Mouse (Mus musculus) thymus, postnatal 14 days (tissue): ENCODE results near the gene Hamp.
"Not testable (repeated sequence)": the region's sequence is repeated elsewhere in the genome, so short reads cannot be mapped to it uniquely, and the experiment has no call there.

Experiments
- DNase-seq: peaks from one replicate; pipeline ENCODE4 v3.0.0; 2021

Gene Hamp

DNA sequence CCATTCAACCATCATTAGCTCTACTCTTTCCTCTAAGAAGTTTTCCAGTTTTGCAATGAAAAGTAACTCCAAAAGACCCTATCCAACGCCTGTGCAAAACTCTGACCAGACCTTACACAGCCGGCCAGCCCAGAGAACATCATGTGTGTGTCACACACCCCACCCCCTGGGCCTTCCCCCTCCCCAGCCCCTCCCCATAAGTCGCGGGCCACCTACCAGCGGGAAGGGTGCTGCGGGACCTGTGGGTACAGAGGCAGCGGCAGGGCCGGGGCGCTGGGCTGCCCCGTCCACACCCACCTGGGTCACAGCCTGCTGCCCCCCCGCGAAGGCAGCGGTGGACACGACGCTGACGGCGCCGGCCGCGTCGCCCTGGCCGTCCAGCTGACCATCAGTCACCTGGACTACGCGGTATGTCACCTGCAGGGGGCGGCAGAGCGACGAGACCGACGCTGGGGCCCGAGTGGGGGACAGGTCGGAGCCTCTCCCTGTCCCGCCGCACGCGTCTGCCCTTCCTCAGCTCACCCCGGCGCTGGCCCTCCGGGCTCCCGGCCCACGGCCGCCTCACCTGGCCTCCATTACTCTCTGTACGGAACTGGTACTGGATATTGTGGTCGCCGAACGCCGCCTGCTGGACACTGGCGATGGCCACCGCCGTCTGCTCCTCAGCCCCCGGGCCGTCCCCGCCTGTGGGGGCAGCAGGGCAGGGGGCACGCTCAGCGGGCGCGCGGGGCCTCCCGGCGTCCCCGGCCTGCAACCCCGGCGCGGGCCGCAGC, 11.9 kb upstream of the Hamp start:
- DNase-seq = peak; percentile 85

DNA sequence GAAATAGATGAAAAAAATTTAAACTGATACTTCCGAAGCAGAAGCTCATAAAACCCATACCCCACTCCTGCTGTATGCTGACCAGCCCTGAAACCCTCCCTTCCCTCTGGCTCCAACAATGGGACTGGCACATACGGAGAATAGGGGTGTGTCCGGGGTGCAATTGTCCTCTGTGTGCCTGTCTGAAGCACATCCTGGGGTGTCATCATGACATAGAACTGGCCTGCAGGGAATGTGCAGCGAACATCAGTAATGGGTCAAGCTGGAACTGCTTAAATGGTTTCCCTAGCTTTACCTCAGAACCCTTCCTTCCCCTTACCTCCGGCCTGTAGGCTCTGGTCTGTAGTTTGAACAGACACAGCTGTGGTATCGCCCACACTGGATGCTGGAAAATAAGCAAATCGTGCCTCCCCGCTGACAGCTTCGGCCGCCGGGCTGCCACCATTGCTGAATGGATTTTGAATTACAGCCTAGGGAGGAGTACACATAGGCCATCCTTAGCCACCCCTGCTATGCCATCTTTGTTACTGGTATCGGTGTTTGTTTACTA, 11.2 kb upstream of the Hamp start:
- no peak for DNase-seq

- DNase-seq = no peak
Measured at GRCm38 (mm10) chr7:30954036-30954435, 10.2 kb upstream of the Hamp start.

GRCm38 (mm10) chr7:30953459-30953858, 9.6 kb upstream of the Hamp start:
- no peak for DNase-seq

GRCm38 (mm10) chr7:30952441-30953265, 8.8 kb upstream of the Hamp start:
- DNase-seq = no peak

GRCm38 (mm10) chr7:30949902-30950301, 6.1 kb upstream of the Hamp start:
- DNase-seq = not testable (repeated sequence)

DNA sequence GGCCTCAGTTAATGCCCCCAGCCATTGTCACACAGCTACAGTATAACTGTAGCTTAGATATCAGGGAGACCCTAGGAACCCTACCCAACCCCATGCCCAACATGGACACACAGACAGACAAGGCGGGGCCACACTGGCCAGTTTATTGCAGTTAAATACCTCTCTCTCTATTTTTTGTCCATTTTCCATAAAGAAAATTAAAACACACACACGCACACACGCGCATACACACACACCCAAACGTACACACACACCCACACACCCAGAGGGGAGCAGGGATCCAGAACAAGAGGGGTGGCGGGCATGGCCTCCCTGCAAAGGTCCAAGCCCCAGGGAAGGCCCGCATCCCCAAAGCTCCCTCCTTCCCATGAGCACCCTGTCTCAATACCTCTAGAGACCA, 2.0 kb upstream of the Hamp start:
- no peak for DNase-seq

DNA sequence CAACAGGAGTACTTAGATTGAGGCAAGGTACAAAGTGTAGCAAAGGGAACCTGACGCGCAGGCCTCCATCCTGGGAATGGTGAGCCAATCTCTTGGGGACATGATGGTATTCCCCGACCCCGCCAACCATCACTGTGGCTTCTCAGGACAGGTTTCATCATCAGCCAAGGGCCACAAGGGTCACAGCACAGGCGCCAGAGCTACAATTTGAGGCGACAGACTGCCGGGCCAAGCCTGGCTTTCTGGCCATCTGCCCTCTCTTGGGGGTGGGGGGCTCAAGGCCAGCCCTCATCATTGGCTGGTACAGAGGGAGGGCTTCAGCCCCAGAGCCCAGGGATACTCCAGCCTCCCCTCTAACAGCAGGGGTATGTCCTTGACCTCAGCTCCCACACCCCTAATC, 1.6 kb upstream of the Hamp start:
- DNase-seq = not testable (repeated sequence)

DNA sequence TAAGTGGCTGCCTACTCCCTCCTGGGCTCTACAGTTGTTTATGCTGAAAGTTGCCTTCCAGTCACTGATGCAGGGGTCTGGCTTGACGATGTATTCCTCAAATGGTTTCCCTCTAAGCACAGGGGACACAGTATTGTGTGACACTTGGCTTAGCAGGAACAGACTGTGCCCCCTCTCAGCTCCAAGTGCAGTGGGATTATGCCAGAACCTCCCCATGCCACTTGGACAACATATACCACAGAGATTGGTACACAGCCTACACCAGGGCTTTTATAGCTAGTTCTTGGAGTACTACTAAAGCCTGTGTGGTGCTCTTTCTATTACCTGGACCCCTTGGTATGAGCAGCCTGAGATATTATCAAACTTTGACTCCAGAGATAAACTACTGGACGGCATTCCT, 874 bp upstream of the Hamp start:
- DNase-seq = not testable (repeated sequence)

DNA sequence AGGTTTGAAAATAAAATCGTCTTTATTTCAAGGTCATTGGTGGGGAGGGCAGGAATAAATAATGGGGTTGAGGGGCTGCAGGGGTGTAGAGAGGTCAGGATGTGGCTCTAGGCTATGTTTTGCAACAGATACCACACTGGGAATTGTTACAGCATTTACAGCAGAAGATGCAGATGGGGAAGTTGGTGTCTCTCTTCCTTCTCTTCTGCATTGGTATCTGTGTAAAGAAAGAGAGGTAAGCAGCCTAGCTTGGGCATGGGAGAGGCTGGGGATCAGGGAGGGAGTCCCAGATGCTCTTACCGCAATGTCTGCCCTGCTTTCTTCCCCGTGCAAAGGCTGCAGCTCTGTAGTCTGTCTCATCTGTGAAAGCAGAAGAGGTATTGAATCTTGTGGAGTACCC, 1.5 kb downstream of the Hamp start:
- DNase-seq = not testable (repeated sequence)

DNA sequence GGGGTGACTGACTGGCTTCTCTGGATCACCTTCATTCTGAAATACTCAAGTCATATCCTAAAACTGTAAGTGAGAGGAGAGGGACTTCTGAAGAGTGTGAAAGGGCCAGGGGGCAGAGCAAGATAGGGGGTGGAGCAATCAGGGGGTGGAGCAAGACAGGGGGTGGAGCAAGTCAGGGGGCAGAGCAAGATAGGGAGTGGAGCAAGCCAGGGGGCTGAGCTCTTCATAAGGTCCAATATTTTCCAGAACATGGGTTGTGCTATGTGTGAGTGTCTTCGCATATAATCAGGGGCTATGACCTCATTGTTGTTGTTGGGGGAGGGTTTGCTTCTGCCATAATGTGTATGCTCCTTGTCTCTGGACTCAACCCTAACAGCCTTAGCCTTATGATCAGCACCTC, 3.8 kb downstream of the Hamp start:
- DNase-seq = not testable (repeated sequence)

DNA sequence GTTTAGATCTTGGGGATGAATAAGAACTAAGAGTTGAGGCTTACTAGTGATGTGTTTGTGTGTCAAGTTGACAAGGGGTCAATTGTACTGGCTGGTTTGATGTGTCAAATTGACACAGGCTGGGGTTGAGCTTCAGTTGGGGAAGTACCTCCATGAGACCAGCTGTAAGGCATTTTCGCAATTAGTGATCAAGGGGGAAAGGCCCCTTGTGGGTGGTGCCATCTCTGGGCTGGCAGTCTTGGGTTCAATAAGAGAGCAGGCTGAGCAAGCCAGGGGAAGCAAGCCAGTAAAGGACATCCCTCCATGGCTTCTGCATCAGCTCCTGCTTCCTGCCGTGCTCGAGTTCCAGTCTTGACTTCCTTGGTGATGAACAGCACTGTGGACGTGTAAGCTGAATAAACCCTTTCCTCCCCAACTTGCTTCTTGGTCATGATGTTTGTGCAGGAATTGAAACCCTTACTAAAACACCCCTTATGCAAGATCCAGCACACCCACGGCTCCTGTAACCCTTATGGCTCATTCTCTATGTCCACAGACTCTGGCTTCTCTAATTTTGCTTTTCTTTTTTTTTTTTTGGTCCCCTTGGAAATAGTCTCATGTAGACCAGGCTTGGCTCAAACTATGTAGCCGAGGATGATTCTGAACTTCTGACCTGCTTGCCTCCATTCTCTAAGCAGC, 8.3 kb downstream of the Hamp start:
- DNase-seq = not testable (repeated sequence)

DNA sequence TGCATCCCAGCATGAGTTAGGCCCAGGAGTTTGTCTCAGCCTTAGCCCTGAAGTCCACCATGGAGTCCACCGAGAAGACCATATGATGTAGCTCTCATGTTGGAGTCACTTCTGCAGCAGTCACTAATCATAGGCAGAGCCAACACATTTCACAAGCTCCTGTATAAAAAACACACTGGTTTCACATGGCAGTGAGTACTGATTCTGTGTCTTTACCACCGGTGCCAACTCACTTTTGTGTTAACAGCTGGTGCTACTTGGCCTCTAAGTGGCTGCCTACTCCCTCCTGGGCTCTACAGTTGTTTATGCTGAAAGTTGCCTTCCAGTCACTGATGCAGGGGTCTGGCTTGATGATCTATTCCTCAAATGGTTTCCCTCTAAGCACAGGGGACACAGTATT, 19.3 kb downstream of the Hamp start, which contains the start of gene Hamp2:
Gene Hamp2, minus strand, starts transcription at position 101 of the 400 bp plus-strand sequence.
- not testable (repeated sequence) for DNase-seq

DNA sequence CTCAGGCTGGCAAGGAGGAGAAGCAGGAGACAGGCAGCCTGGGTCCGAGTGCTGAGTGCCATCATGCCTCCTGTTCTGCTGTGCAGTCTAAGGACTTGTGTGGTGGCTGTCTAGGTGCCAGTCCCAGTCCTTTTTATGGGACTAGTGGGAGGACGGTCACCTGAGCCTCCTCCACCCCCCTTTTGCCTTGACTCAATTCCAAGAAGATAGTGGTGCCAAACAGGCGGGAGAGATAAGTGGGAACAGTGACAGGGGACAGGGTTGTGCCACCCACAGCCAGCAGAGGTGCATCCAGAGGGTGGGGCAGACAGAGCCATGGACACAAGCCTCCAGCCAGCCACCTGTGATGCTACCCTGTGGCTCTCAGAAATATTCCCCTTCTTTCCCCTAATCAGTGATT, 19.8 kb downstream of the Hamp start:
- DNase-seq = no peak

DNA sequence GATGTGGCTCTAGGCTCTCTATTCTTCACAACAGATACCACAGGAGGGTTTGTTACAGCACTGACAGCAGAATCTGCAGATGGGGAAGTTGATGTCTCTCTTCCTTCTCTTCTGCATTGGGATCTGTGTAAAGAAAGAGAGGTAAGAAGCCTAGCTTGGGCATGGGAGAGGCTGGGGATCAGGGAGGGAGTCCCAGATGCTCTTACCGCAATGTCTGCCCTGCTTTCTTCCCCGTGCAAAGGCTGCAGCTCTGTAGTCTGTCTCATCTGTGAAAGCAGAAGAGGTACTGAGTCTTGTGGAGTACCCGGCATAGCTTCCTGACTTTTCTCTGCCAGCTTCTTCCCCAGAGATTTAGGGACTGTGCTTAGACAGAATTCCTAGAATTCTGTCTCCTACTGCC, 21.3 kb downstream of the Hamp start:
- DNase-seq = not testable (repeated sequence)

DNA sequence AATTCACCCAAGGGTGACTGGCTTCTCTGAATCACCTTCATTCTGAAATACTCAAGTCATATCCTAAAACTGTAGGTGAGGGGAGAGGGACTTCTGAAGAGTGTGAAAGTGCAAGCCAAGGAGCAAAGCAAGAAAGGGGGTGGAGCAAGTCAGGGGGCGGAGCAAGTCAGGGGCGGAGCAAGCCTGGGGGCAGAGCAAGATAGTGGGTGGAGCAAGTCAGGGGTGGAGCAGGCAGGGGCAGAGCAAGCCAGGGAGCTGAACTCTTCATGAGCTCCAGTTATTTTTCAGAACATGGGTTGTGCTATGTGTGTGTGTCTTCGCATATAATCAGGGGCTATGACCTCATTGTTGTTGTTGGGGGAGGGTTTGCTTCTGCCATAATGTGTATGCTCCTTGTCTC, 23.6 kb downstream of the Hamp start:
- DNase-seq = peak; percentile 35

- no peak for DNase-seq
Measured at GRCm38 (mm10) chr7:30917219-30917618, 26.6 kb downstream of the Hamp start.

- DNase-seq = no peak
Measured at GRCm38 (mm10) chr7:30916713-30917112, 27.1 kb downstream of the Hamp start.

- no peak for DNase-seq
Measured at GRCm38 (mm10) chr7:30914732-30915131, 29.1 kb downstream of the Hamp start, which contains the start of gene Mag. Gene Mag (minus strand): TSS chr7:30914873.

DNA sequence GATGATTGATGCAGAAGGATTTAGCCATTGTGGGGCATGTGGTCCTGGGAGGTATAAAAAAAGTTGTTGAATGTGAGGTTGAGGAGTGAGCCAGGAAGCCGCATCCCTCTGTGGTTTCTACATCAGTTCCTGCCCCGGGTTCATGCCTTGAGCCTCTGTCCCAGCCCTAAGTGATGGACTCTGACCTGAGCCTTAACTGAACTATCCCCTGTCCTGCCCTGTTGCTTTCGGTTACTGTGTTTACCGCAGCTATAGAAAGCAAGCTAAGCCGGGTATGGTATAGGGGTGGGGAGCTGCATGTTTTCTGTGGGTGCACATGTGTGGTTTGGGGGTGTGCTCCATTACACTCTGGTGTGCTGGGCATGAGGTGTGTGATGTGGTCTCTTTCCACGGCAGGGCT, 34.1 kb downstream of the Hamp start:
- no peak for DNase-seq

DNA sequence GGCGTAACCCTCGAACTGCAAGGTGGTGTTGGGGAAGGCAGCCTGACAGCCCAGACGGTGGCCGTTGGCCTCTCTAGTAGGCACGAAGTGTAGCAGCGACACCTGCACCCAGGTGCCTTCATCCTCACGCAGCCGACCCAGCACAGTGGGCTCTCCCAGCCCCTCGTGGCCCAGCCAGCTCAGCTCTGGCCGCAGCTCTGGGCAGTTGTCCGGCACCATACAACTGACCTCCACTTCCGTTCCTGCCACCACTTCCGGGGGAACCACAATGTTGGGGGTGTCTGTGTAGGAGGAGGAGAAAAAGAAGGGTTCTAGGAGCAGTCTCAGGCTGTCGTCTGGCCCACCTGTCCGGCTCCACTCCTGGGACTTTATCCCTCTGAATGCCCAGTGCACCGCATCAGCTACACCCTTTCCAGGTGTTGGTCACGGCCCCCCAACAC, 34.8 kb downstream of the Hamp start:
- DNase-seq = no peak

DNA sequence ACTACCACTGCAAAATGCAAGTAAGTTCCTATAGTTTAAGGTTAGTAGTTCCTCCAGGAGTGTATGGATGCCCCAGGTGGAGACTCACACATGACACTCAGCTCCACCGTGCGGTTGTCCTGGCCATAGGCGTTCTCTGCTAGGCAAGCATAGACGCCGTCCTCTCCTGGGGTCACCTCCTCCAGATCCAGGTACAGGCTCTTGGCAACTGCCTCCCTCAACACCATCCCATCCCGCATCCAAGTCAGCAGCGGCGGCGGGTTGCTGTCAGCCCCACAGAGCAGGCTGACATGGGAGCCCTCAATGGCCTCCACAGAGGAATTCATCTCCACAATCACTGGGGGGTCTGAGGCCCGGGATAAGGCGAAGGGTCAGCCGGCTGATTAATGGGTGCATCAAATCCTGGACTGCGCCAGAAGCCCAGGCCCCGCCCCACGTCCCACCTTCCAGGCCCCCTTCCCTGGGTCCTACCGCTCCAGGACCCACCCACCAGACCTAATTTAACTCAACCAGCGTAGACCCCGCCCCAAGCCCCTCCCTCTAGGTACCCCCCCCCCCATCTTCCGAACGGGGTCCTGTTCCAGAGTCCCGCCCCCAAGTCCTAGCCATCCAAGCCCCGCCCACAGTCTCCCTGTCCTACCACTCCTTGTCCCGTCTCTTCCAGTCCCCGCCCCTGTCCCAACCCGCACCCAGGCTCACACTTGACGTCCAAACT, 35.4 kb downstream of the Hamp start:
- no peak for DNase-seq
